Mouse (Mus musculus): ENCODE results near the gene Mettl7a3.

GRCm38 (mm10) chr15:100367119-100367518 lies 32.4 kb downstream of the Mettl7a3 start:
- TF ChIP-seq CTCF (conservative IDR thresholded peaks at IDR 0.05 in 1 of 2, IDR thresholded peaks at IDR 0.05 in 1 of 2; ENCODE audit: low read depth in 2 of 2, low read length in 2 of 2) (no peak), KAT2A (IDR thresholded peaks at IDR 0.05; ENCODE audit: insufficient replicate concordance, low read length) (no peak), POLR2AphosphoS2 (IDR thresholded peaks at IDR 0.05; ENCODE audit: low read depth, low read length) (no peak), MXI1 (IDR thresholded peaks at IDR 0.05; ENCODE audit: low read depth, low read length) (no peak), NRF1 (IDR thresholded peaks at IDR 0.05; ENCODE audit: low read depth, low read length) (no peak), POLR2A (IDR thresholded peaks at IDR 0.05; ENCODE audit: low read depth, low read length) (no peak)

Measured in CH12.LX (cell line).